Mouse (Mus musculus) MEL (cell line): ENCODE measurements around the gene Gm11938.

ENCODE experiments used
- CTCF ChIP-seq, 3 experiments: IDR thresholded peaks in 2 of 3; conservative IDR thresholded peaks in 1 of 3; 2 replicates each; pipeline ENCODE4 v1.5.1; 2011 to 2012; ENCODE audit warnings: low read length in 3 of 3, low read depth in 2 of 3, mild to moderate bottlenecking in 2 of 3, improper control_type of control experiment in 1 of 3, inconsistent platforms in 1 of 3, mixed read lengths in 1 of 3, moderate library complexity in 1 of 3; ENCODE audit not compliant: control insufficient read depth in 1 of 3, insufficient read depth in 1 of 3, poor library complexity in 1 of 3, severe bottlenecking in 1 of 3
- E2F4 ChIP-seq: IDR thresholded peaks from 2 replicates; pipeline ENCODE4 v1.6.1; 2011; ENCODE audit warnings: low read depth, low read length, improper control_type of control experiment, borderline replicate concordance
- ETS1 ChIP-seq: IDR thresholded peaks from 2 replicates; pipeline ENCODE4 v1.6.1; 2012; ENCODE audit warnings: low read depth, mild to moderate bottlenecking, inconsistent platforms, low read length, improper control_type of control experiment, moderate library complexity
- GATA1 ChIP-seq: IDR thresholded peaks from 2 replicates; pipeline ENCODE4 v1.6.1; 2011; ENCODE audit warnings: low read depth, low read length, improper control_type of control experiment
- MAZ ChIP-seq: IDR thresholded peaks from 2 replicates; pipeline ENCODE4 v1.6.1; 2012; ENCODE audit warnings: low read depth, mild to moderate bottlenecking, inconsistent platforms, low read length, improper control_type of control experiment
- NRF1 ChIP-seq: IDR thresholded peaks from 2 replicates; pipeline ENCODE4 v1.6.1; 2014; ENCODE audit warnings: low read depth, mild to moderate bottlenecking, inconsistent platforms, low read length, improper control_type of control experiment, moderate library complexity; ENCODE audit not compliant: poor library complexity, insufficient read depth, severe bottlenecking
- POLR2A ChIP-seq, 2 experiments: IDR thresholded peaks; 2 replicates each; pipeline ENCODE4 v1.6.1; 2011 to 2012; ENCODE audit warnings: low read length in 2 of 2, mild to moderate bottlenecking in 2 of 2, control low read depth in 1 of 2, improper control_type of control experiment in 1 of 2, low read depth in 1 of 2, moderate library complexity in 1 of 2; ENCODE audit not compliant: control insufficient read depth in 1 of 2, insufficient read depth in 1 of 2, poor library complexity in 1 of 2
- TAL1 ChIP-seq: IDR thresholded peaks from 2 replicates; pipeline ENCODE4 v1.6.1; 2012; ENCODE audit warnings: mild to moderate bottlenecking, inconsistent platforms, low read length, moderate library complexity, mixed read lengths

DNA sequence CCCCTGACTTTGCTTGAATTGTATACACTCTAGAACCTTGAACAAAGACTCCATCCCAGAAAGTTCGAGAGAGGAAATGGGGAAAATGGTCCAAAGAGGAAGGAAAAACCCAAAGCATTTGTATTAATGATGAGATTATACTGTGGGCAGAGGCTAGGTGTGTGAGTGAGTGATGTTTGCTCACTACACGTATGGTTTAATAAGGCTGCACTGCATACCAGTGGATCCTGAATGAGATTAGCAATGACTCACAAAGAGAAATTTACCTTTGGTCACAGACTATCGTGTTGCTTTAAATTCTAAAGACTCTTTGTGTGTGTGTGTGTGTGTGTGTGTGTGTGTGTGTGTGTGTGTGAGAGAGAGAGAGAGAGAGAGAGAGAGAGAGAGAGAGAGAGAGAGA lies 27.8 kb upstream of the Gm11938 start:
- no peak for TF ChIP-seq CTCF (IDR thresholded peaks at IDR 0.05 in 2 of 3, conservative IDR thresholded peaks at IDR 0.05 in 1 of 3; ENCODE audit: control insufficient read depth in 1 of 3, insufficient read depth in 1 of 3, low read depth in 2 of 3, low read length in 3 of 3, poor library complexity in 1 of 3, severe bottlenecking in 1 of 3)
- TF ChIP-seq TAL1: no peak
- no peak for TF ChIP-seq MAZ
- TF ChIP-seq POLR2A (IDR thresholded peaks at IDR 0.05; ENCODE audit: control insufficient read depth in 1 of 2, insufficient read depth in 1 of 2, low read depth in 1 of 2, low read length in 2 of 2, poor library complexity in 1 of 2): no peak
- TF ChIP-seq ETS1: no peak
- no peak for TF ChIP-seq NRF1
- no peak for TF ChIP-seq E2F4
- no peak for TF ChIP-seq GATA1
